Mouse (Mus musculus): Measurements from ENCODE around the gene Kctd17. TPM values are rescaled to one million over a fixed set of nuclear protein-coding genes. Genes with fewer than 3 reads are reported as not detected.
A peak's percentile ranks its signal among the peaks of the same experiment; 100 is the strongest.

Kctd17 gene
- polyA plus RNA-seq, 1 experiment from 2014 or later, result 37.9 TPM

DNA sequence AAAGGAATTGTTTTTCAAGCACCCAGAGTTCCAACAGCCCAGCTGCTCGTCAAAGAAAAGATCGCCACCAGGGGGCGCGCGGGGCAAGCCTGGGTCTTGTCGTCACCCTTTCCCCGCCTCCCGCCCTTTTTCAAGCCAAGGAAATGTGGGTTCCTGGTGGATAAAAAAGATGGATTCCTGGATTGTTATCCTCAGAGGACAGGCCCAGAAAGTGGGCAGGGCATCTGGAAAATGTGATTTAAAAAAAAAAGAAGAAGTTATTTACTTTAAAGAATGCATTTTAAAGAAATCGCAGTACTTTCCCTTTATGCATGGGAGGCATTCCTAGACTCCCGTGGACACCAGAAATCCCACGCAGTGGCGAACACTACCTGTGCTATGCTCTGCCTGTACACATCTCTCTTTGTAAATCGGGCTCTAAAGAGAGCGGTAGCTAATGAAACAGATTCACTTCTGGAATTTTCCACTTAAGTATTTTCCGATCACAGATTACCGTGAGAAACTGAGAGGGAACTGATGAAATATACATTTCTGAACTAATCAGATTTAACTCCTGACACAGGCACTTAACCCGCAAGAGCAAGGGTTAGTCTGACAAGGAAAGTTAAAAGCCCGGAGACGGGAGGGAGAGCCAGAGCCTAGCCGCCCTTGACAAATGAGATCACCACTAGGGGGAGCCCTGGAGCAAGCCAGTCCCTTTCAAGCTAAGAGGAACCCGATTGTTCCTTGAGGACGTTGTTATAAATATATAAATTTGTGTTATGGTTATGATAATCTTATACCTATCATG lies 19.6 kb downstream of the Kctd17 start:
- ATAC-seq (ENCODE audit: insufficient number of reproducible peaks, low FRiP score, low TSS enrichment, low read depth) (no peak), DNase-seq (ENCODE audit: low spot score) (peak; percentile 99)
- Histone ChIP-seq H3K9me3 (ENCODE audit: control insufficient read depth, low read length) (no peaks in the 10 kb centered on the region), H3K4me3 (ENCODE audit: low read depth, low read length) (peak overlapping the region; percentile 9; the same call in 1 of the 2 replicates), H3K27ac (replicated peaks; ENCODE audit: low read depth, low read length) (peak overlapping the region; percentile 38; the same call in 1 of the 2 replicates), H3K9ac (ENCODE audit: low read length) (peak overlapping the region; percentile 49), H3K27me3 (ENCODE audit: control insufficient read depth, insufficient read depth, low read length) (no peaks in the 10 kb centered on the region), H3K4me2 (ENCODE audit: low read depth, severe bottlenecking) (peak overlapping the region; percentile 64), H3K4me1 (ENCODE audit: control insufficient read depth, insufficient read depth, low read length) (no peaks in the 10 kb centered on the region), H3K36me3 (ENCODE audit: control insufficient read depth, insufficient read depth, low read length) (no peaks in the 10 kb centered on the region)
- WGBS, result 2% methylated on average over 22 of the region's 22 CpGs

DNA sequence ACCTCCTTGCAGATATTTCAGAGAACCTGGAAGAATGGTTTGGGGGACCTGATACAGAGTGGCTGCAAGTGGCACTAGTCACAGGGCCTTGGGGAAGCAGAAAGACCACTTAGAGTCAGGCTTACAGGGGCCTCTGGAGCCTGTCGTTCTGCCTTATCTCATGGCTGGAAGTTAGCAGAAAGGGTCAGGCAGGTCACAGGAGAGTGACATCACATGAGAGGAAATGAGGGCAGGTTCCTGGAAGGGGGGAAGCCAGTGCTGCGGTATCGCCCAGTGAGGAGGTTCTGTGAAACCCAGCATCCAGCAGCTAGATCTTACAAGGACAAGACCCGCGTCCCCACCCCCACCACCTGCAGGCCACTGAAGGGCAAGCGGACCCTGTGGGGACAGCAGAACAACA lies 20.8 kb downstream of the Kctd17 start:
- ATAC-seq (ENCODE audit: insufficient number of reproducible peaks, low FRiP score, low TSS enrichment, low read depth) (no peak), DNase-seq (ENCODE audit: low spot score) (no peak)
- Histone ChIP-seq H3K9ac (ENCODE audit: low read length) (no peak overlapping the region), H3K27me3 (ENCODE audit: control insufficient read depth, insufficient read depth, low read length) (no peaks in the 10 kb centered on the region), H3K4me3 (ENCODE audit: low read depth, low read length) (no peak overlapping the region), H3K36me3 (ENCODE audit: control insufficient read depth, insufficient read depth, low read length) (no peaks in the 10 kb centered on the region), H3K27ac (replicated peaks; ENCODE audit: low read depth, low read length) (no peak overlapping the region), H3K4me1 (ENCODE audit: control insufficient read depth, insufficient read depth, low read length) (no peaks in the 10 kb centered on the region), H3K4me2 (ENCODE audit: low read depth, severe bottlenecking) (no peak overlapping the region), H3K9me3 (ENCODE audit: control insufficient read depth, low read length) (no peaks in the 10 kb centered on the region)
- 68% methylated on average over 6 of the region's 6 CpGs for WGBS

DNA sequence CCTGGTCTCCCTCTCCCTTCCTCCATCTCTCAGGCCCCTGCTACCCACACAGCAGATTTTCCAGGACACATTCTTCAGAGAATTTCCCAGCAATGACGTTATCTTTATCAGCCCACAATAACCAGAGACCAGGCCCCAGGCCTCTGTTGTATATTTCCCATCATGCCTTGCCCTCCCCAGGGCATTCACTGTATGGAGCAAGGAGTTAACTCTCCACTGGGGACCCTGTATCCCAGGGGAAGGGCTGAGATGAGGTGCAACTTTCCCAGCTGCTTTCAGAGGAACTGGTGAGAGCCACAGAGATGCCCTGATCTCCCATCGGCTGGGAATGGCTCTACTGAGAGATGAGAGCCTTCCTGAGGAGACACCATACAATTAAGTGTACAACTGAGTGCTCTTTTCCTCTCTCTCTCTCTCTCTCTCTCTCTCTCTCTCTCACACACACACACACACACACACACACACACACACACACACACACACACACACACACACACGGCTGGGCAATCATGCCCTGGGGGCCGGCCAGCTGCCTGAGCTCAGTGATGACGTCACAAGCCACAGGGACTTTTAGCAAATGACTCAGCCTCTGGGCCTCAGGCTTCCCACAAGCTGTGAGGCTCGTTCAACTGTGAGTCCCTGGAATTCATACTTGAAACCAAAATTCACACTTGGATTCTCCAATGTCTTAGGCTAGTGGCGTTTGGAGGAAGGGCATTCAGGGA lies 21.5 kb downstream of the Kctd17 start:
- 38% methylated on average over 7 of the region's 7 CpGs for WGBS

DNA sequence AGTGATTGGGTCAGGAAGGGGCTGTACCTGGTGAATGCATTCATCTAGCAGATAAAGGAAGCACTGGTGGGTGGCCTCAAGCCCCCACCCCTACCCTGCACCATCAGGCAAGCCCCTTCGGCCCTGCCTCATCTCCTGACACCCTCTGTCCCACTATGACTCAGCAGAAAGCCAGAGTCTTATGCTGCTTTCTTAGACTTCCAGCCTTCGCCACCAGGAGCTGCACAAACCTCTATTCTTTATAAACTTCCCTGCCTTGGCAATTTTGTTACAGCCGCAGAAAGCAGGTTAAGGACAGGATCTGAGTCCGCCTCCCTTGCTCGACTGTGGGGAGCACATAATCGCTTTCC lies 22.0 kb downstream of the Kctd17 start:
- no peak overlapping the region; the same call in 1 of the 2 replicates for H3K9ac ChIP-seq (ENCODE audit: low read length)
- H3K4me3 ChIP-seq (ENCODE audit: low read depth, low read length), result no peak overlapping the region
- DNase-seq (ENCODE audit: low spot score) (no peak), ATAC-seq (ENCODE audit: insufficient number of reproducible peaks, low FRiP score, low TSS enrichment, low read depth) (no peak)
- no peaks in the 10 kb centered on the region for H3K4me1 ChIP-seq (ENCODE audit: control insufficient read depth, insufficient read depth, low read length)
- H3K27me3 ChIP-seq (ENCODE audit: control insufficient read depth, insufficient read depth, low read length), result no peaks in the 10 kb centered on the region
- WGBS, result 89% methylated on average over 6 of the region's 6 CpGs
- H3K27ac ChIP-seq (replicated peaks; ENCODE audit: low read depth, low read length), result no peak overlapping the region
- H3K4me2 ChIP-seq (ENCODE audit: low read depth, severe bottlenecking), result no peak overlapping the region
- H3K9me3 ChIP-seq (ENCODE audit: control insufficient read depth, low read length), result no peaks in the 10 kb centered on the region
- H3K36me3 ChIP-seq (ENCODE audit: control insufficient read depth, insufficient read depth, low read length), result no peaks in the 10 kb centered on the region

More for the DNA sequence above, 21.5 kb downstream of the Kctd17 start:
- ATAC-seq (ENCODE audit: insufficient number of reproducible peaks, low FRiP score, low TSS enrichment, low read depth), result no peak
- peak; percentile 38 for DNase-seq (ENCODE audit: low spot score)
- Histone ChIP-seq H3K27me3 (ENCODE audit: control insufficient read depth, insufficient read depth, low read length) (no peaks in the 10 kb centered on the region), H3K4me1 (ENCODE audit: control insufficient read depth, insufficient read depth, low read length) (no peaks in the 10 kb centered on the region), H3K4me2 (ENCODE audit: low read depth, severe bottlenecking) (no peak overlapping the region), H3K9ac (ENCODE audit: low read length) (no peak overlapping the region; the same call in 1 of the 2 replicates), H3K4me3 (ENCODE audit: low read depth, low read length) (no peak overlapping the region), H3K9me3 (ENCODE audit: control insufficient read depth, low read length) (no peaks in the 10 kb centered on the region), H3K27ac (replicated peaks; ENCODE audit: low read depth, low read length) (no peak overlapping the region), H3K36me3 (ENCODE audit: control insufficient read depth, insufficient read depth, low read length) (no peaks in the 10 kb centered on the region)

DNA sequence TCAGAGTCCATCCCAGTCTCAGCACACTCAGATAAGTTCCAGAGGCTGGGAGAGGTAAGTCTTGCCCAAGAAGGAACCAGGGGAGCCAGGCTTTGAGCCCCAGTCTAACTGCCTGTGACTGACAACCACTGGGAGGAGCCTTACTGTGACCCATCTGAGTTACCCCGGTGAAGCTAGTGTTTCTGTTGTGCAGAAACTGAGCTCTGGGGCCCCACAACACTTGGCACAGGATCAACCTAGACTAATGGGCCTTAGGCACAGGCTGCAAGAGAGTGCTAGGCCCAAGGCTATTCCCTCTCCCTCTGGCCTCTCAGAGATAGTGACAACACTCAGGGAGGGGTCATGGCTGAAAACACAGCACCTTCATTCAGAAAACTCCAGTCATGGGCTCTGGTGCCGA lies 22.8 kb downstream of the Kctd17 start:
- no peak for ATAC-seq (ENCODE audit: insufficient number of reproducible peaks, low FRiP score, low TSS enrichment, low read depth)
- Histone ChIP-seq H3K4me3 (ENCODE audit: low read depth, low read length) (no peak overlapping the region), H3K27me3 (ENCODE audit: control insufficient read depth, insufficient read depth, low read length) (no peaks in the 10 kb centered on the region), H3K9me3 (ENCODE audit: control insufficient read depth, low read length) (no peaks in the 10 kb centered on the region), H3K27ac (replicated peaks; ENCODE audit: low read depth, low read length) (no peak overlapping the region), H3K4me1 (ENCODE audit: control insufficient read depth, insufficient read depth, low read length) (no peaks in the 10 kb centered on the region), H3K4me2 (ENCODE audit: low read depth, severe bottlenecking) (no peak overlapping the region), H3K36me3 (ENCODE audit: control insufficient read depth, insufficient read depth, low read length) (no peaks in the 10 kb centered on the region), H3K9ac (ENCODE audit: low read length) (no peak overlapping the region)
- WGBS, result 85% methylated on average over 2 of the region's 2 CpGs
- DNase-seq (ENCODE audit: low spot score), result no peak

DNA sequence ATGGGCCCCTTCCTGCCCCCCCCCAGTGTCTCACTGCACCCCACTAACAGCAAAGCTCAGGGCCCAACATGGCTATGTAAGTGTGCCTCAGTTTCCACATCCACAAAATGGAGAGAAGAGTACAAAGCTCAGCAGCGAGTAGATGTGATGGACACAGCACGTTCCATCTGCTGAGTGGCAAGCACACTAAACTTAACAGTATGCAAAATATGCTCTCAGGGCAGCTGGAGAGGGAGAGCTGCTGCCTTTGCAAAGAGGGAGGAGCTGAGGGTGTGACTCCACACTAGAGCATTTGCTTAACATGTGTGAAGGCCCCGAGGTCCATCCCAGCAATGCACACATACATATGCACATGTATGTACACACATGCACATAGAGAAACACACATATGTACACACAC lies 24.6 kb downstream of the Kctd17 start:
- Histone ChIP-seq H3K27ac (replicated peaks; ENCODE audit: low read depth, low read length) (no peak overlapping the region), H3K4me1 (ENCODE audit: control insufficient read depth, insufficient read depth, low read length) (no peaks in the 10 kb centered on the region), H3K36me3 (ENCODE audit: control insufficient read depth, insufficient read depth, low read length) (no peaks in the 10 kb centered on the region), H3K27me3 (ENCODE audit: control insufficient read depth, insufficient read depth, low read length) (no peaks in the 10 kb centered on the region), H3K9ac (ENCODE audit: low read length) (no peak overlapping the region), H3K4me3 (ENCODE audit: low read depth, low read length) (no peak overlapping the region), H3K4me2 (ENCODE audit: low read depth, severe bottlenecking) (no peak overlapping the region), H3K9me3 (ENCODE audit: control insufficient read depth, low read length) (no peaks in the 10 kb centered on the region)
- ATAC-seq (ENCODE audit: insufficient number of reproducible peaks, low FRiP score, low TSS enrichment, low read depth), result no peak
- WGBS, result 93% methylated on average over 3 of the region's 3 CpGs
- no peak for DNase-seq (ENCODE audit: low spot score)

DNA sequence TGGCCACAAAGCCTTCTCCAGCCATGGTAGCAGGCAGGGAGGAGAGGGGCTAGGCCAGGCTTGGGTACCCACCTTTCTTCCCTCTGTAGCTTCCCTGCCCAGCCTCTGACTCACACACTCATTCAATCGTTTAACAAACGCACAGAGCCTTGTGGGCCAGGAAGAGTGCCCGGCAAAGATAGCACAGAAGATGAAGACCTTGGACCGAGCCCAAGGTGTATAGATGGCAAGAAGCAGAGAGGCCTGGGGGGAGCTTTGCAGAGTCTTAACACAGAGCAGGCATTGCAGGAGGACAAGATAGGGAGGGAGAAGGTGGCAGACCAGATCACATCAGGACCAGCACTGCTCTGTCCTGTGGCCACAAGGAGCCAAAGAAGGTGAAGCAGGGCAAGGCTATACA lies 26.8 kb downstream of the Kctd17 start:
- Histone ChIP-seq H3K27me3 (ENCODE audit: control insufficient read depth, insufficient read depth, low read length) (no peaks in the 10 kb centered on the region), H3K4me1 (ENCODE audit: control insufficient read depth, insufficient read depth, low read length) (no peaks in the 10 kb centered on the region), H3K4me2 (ENCODE audit: low read depth, severe bottlenecking) (no peak overlapping the region), H3K9ac (ENCODE audit: low read length) (no peak overlapping the region), H3K36me3 (ENCODE audit: control insufficient read depth, insufficient read depth, low read length) (no peaks in the 10 kb centered on the region), H3K27ac (replicated peaks; ENCODE audit: low read depth, low read length) (no peak overlapping the region), H3K4me3 (ENCODE audit: low read depth, low read length) (no peak overlapping the region), H3K9me3 (ENCODE audit: control insufficient read depth, low read length) (no peaks in the 10 kb centered on the region)
- ATAC-seq (ENCODE audit: insufficient number of reproducible peaks, low FRiP score, low TSS enrichment, low read depth) (no peak), DNase-seq (ENCODE audit: low spot score) (no peak)
- WGBS, result 87% methylated on average over 4 of the region's 4 CpGs

DNA sequence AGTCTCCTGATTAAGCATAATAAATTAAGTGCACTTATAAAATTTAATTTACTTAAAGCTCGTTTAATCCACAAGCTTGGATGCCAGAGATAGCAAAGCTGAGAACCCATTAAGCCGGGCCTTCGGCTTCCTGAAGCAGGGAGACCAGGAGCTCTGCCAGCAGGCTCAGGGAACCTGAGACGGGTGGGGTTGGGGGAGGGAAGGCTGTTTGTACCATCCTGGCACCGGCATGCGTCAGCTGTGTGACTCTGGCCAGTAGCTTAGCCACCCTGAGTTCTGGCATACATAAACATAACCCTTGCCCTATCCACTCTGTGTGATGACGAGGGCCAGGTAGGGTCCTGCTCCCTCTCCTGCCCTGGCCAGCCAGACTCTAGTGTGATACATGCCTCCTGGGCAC lies 27.7 kb downstream of the Kctd17 start:
- 52% methylated on average over 7 of the region's 7 CpGs for WGBS
- H3K9ac ChIP-seq (ENCODE audit: low read length), result no peak overlapping the region
- DNase-seq (ENCODE audit: low spot score) (no peak), ATAC-seq (ENCODE audit: insufficient number of reproducible peaks, low FRiP score, low TSS enrichment, low read depth) (no peak)
- no peaks in the 10 kb centered on the region for H3K9me3 ChIP-seq (ENCODE audit: control insufficient read depth, low read length)
- no peak overlapping the region for H3K4me2 ChIP-seq (ENCODE audit: low read depth, severe bottlenecking)
- H3K4me1 ChIP-seq (ENCODE audit: control insufficient read depth, insufficient read depth, low read length), result no peaks in the 10 kb centered on the region
- no peaks in the 10 kb centered on the region for H3K36me3 ChIP-seq (ENCODE audit: control insufficient read depth, insufficient read depth, low read length)
- H3K4me3 ChIP-seq (ENCODE audit: low read depth, low read length), result no peak overlapping the region
- no peaks in the 10 kb centered on the region for H3K27me3 ChIP-seq (ENCODE audit: control insufficient read depth, insufficient read depth, low read length)
- H3K27ac ChIP-seq (replicated peaks; ENCODE audit: low read depth, low read length), result no peak overlapping the region

Measured in limb, embryonic 11.5 days (tissue).